8 mouse cellular contexts compared by ENCODE assay signal in genomic region chr2:107945837-107946451, GRCm38 (mm10).
DNase-seq lines count a peak whose midpoint lies in the region; ATAC-seq and TF ChIP-seq lines count a peak whose summit lies in the region.

No protein-coding gene starts in this region.

- DNase-seq in left cerebral cortex, adult 18-20 months (ENCODE audit: low spot score in 2 of 2) = peak; percentile 29 to 39
- no peak for DNase-seq in left cerebral cortex, postnatal 10 days (ENCODE audit: extremely low spot score in 1 of 2, low spot score in 2 of 2)
- DNase-seq in MEL (ENCODE audit: low read depth, low spot score) = peak; percentile 67
- peak; percentile 15 for DNase-seq in cerebellum, adult 11-12 months
- DNase-seq in forebrain, postnatal 0 days = no peak
- DNase-seq in neural tube, embryonic 11.5 days (ENCODE audit: low spot score) = peak; percentile 65
- no peak for DNase-seq in thymus, adult 18-20 months

- no peaks in the 10 kb centered on the region for H3K36me3 ChIP-seq in MEL (ENCODE audit: control insufficient read depth in 1 of 2, insufficient read depth in 2 of 2, low read length in 2 of 2)
- H3K36me3 ChIP-seq in forebrain, postnatal 0 days (ENCODE audit: insufficient read depth) = no peaks in the 10 kb centered on the region
- H3K36me3 ChIP-seq in neural tube, embryonic 11.5 days (ENCODE audit: control insufficient read depth, insufficient read depth, low read length) = no peaks in the 10 kb centered on the region
- no peaks in the 10 kb centered on the region for H3K36me3 ChIP-seq in heart, embryonic 12.5 days

- no peak for TF ChIP-seq EP300 in MEL (IDR thresholded peaks at IDR 0.05; ENCODE audit: low read depth in 1 of 2, low read length in 2 of 2)

- TF ChIP-seq RAD21 in MEL (IDR thresholded peaks at IDR 0.05; ENCODE audit: low read depth, low read length) = peak; percentile 34

- no peaks in the 10 kb centered on the region for H3K27me3 ChIP-seq in MEL (ENCODE audit: control insufficient read depth in 1 of 2, insufficient read depth in 2 of 2, low read length in 2 of 2)
- no peaks in the 10 kb centered on the region for H3K27me3 ChIP-seq in forebrain, postnatal 0 days (ENCODE audit: insufficient read depth, low read length)
- no peaks in the 10 kb centered on the region for H3K27me3 ChIP-seq in neural tube, embryonic 11.5 days (ENCODE audit: control insufficient read depth, insufficient read depth, low read length)
- H3K27me3 ChIP-seq in heart, embryonic 12.5 days (replicated peaks) = no peaks in the 10 kb centered on the region

- no peaks in the 10 kb centered on the region for H3K79me2 ChIP-seq in MEL (ENCODE audit: control insufficient read depth, insufficient read depth, low read length, poor library complexity)

- WGBS in forebrain, postnatal 0 days = under 1% methylated on average over 3 of the region's 3 CpGs
- WGBS in neural tube, embryonic 11.5 days = 3% methylated on average over 3 of the region's 3 CpGs
- WGBS in heart, embryonic 12.5 days = 9% methylated on average over 3 of the region's 3 CpGs

- intact Hi-C loops in left cerebral cortex, postnatal 10 days (cut with DNase I) = no loop called here

- H3K9ac ChIP-seq in MEL (ENCODE audit: control insufficient read depth, low read depth, low read length, poor library complexity, severe bottlenecking) = no peak overlapping the region; the same call in 1 of the 2 replicates
- no peak overlapping the region for H3K9ac ChIP-seq in forebrain, postnatal 0 days
- H3K9ac ChIP-seq in neural tube, embryonic 11.5 days (ENCODE audit: low read length) = no peak overlapping the region
- no peak overlapping the region for H3K9ac ChIP-seq in heart, embryonic 12.5 days

- H3K4me1 ChIP-seq in MEL (ENCODE audit: control insufficient read depth in 1 of 2, insufficient read depth in 2 of 2, low read length in 2 of 2) = no peaks in the 10 kb centered on the region
- no peaks in the 10 kb centered on the region for H3K4me1 ChIP-seq in forebrain, postnatal 0 days (ENCODE audit: insufficient read depth)
- H3K4me1 ChIP-seq in neural tube, embryonic 11.5 days (ENCODE audit: control insufficient read depth, insufficient read depth, low read length) = no peaks in the 10 kb centered on the region
- no peaks in the 10 kb centered on the region for H3K4me1 ChIP-seq in heart, embryonic 12.5 days (replicated peaks)

- ATAC-seq in forebrain, postnatal 0 days = 0 out of 2 replicates have a peak, but pooled peaks have one; percentile 40
- peak; percentile 73 for ATAC-seq in neural tube, embryonic 11.5 days (ENCODE audit: insufficient read depth, low FRiP score, low TSS enrichment)
- ATAC-seq in heart, embryonic 12.5 days (ENCODE audit: insufficient number of reproducible peaks, low FRiP score) = no peak

- H3K9me3 ChIP-seq in MEL (replicated peaks; ENCODE audit: insufficient read depth, low read length) = no peaks in the 10 kb centered on the region
- H3K9me3 ChIP-seq in forebrain, postnatal 0 days (ENCODE audit: low read length) = no peaks in the 10 kb centered on the region
- no peaks in the 10 kb centered on the region for H3K9me3 ChIP-seq in neural tube, embryonic 11.5 days (ENCODE audit: control insufficient read depth, low read length)
- no peaks in the 10 kb centered on the region for H3K9me3 ChIP-seq in heart, embryonic 12.5 days (replicated peaks)

- no peak for TF ChIP-seq POLR2A in MEL (IDR thresholded peaks at IDR 0.05; ENCODE audit: control insufficient read depth in 1 of 2, insufficient read depth in 1 of 2, low read depth in 1 of 2, low read length in 2 of 2, poor library complexity in 1 of 2)

- TF ChIP-seq CTCF in MEL (IDR thresholded peaks at IDR 0.05 in 2 of 3, conservative IDR thresholded peaks at IDR 0.05 in 1 of 3; ENCODE audit: control insufficient read depth in 1 of 3, insufficient read depth in 1 of 3, low read depth in 2 of 3, low read length in 3 of 3, poor library complexity in 1 of 3, severe bottlenecking in 1 of 3) = peak; percentile 26 to 72 (median 68); a peak in 4 of 6 replicates
- peak; percentile 54 for TF ChIP-seq CTCF in forebrain, postnatal 0 days (IDR thresholded peaks at IDR 0.05; ENCODE audit: low read depth)

- no peak overlapping the region for H3K27ac ChIP-seq in MEL (ENCODE audit: control insufficient read depth, low read depth, low read length)
- no peak overlapping the region for H3K27ac ChIP-seq in forebrain, postnatal 0 days (ENCODE audit: low read depth, low read length)
- no peak overlapping the region for H3K27ac ChIP-seq in neural tube, embryonic 11.5 days (ENCODE audit: low read depth, low read length)
- H3K27ac ChIP-seq in heart, embryonic 12.5 days (ENCODE audit: poor library complexity, severe bottlenecking) = no peak overlapping the region

- H3K4me3 ChIP-seq in MEL (ENCODE audit: control insufficient read depth in 1 of 2, insufficient read depth in 1 of 2, low read depth in 2 of 2, low read length in 2 of 2) = no peak overlapping the region
- no peak overlapping the region for H3K4me3 ChIP-seq in forebrain, postnatal 0 days (ENCODE audit: low read depth, low read length)
- no peak overlapping the region for H3K4me3 ChIP-seq in neural tube, embryonic 11.5 days (ENCODE audit: low read depth, low read length)
- H3K4me3 ChIP-seq in heart, embryonic 12.5 days = no peak overlapping the region

- H3K4me2 ChIP-seq in forebrain, postnatal 0 days (ENCODE audit: low read depth) = no peak overlapping the region
- H3K4me2 ChIP-seq in neural tube, embryonic 11.5 days (ENCODE audit: low read depth) = no peak overlapping the region
- no peak overlapping the region for H3K4me2 ChIP-seq in heart, embryonic 12.5 days

TF ChIP-seq in MEL, 35 proteins besides CTCF, POLR2A, EP300 and RAD21:
- TF ChIP-seq ZMIZ1 (IDR thresholded peaks at IDR 0.05; ENCODE audit: low read depth, low read length) = no peak
- no peak for TF ChIP-seq TAL1 (IDR thresholded peaks at IDR 0.05; ENCODE audit: low read length)
- no peak for TF ChIP-seq TCF12 (IDR thresholded peaks at IDR 0.05; ENCODE audit: low read depth, low read length)
- no peak for TF ChIP-seq NRF1 (IDR thresholded peaks at IDR 0.05; ENCODE audit: insufficient read depth, low read depth, low read length, poor library complexity, severe bottlenecking)
- no peak for TF ChIP-seq BHLHE40 (IDR thresholded peaks at IDR 0.05; ENCODE audit: borderline replicate concordance, low read depth, low read length)
- peak; percentile 57 for TF ChIP-seq SMC3 (IDR thresholded peaks at IDR 0.05; ENCODE audit: low read depth, low read length)

Comparison
In these comparisons a context has a peak if more than half of its experiments do, and no peak if none do; other contexts are left out.
1. DNase-seq: peak in left cerebral cortex, adult 18-20 months (2 of 2), MEL (single experiment), cerebellum, adult 11-12 months (single experiment) and neural tube, embryonic 11.5 days (single experiment); none in left cerebral cortex, postnatal 10 days (0 of 2), forebrain, postnatal 0 days (single experiment) and thymus, adult 18-20 months (0 of 2).